Mouse (Mus musculus) 3134 (cell line): ENCODE measurements at regions not wholly inside any gene's neighbourhood (a gene's known extent, or its start where the extent isn't known, plus 50 kb on each side); places are given as distances from the start of the nearest gene placed in this dataset.

Experiments used
- DNase-seq: peaks from one replicate; pipeline ENCODE4 v3.0.0-alpha.2; 2011; ENCODE audit warnings: low spot score; ENCODE audit not compliant: insufficient read length; ENCODE audit errors: extremely low read depth

GRCm38 (mm10) chr13:29027146-29027545 lies 73.6 kb upstream of the Sox4 start:
- DNase-seq: no peak

- no peak for DNase-seq
Measured at GRCm38 (mm10) chr13:29023486-29023885, 70.0 kb upstream of the Sox4 start.

DNA sequence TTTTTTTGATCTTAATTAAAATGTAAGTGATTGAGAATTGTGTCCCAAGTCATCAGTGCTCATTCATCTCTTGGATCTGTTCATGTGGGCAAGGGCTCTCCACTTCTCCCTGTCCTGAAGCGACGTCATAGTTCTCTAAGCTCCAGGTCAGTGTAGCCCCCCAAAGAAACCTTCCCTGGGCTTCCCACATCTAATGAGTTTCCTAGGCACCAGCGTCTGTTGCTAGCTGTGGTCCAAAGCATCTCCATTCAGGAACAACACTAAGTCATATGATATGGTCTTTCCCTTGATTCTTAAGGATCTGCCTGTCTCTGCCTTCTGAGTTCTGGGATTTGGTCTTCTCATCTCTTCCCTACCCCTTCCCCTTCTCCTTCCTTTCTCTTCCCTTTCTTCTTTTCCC lies 66.3 kb upstream of the Sox4 start:
- no peak for DNase-seq

GRCm38 (mm10) chr13:29016145-29016651 lies 62.7 kb upstream of the Sox4 start:
- DNase-seq: peak; percentile 7

GRCm38 (mm10) chr13:29015605-29015994 lies 62.1 kb upstream of the Sox4 start:
- DNase-seq: no peak

- no peak for DNase-seq
Measured at GRCm38 (mm10) chr13:29014827-29015604, 61.5 kb upstream of the Sox4 start.

DNA sequence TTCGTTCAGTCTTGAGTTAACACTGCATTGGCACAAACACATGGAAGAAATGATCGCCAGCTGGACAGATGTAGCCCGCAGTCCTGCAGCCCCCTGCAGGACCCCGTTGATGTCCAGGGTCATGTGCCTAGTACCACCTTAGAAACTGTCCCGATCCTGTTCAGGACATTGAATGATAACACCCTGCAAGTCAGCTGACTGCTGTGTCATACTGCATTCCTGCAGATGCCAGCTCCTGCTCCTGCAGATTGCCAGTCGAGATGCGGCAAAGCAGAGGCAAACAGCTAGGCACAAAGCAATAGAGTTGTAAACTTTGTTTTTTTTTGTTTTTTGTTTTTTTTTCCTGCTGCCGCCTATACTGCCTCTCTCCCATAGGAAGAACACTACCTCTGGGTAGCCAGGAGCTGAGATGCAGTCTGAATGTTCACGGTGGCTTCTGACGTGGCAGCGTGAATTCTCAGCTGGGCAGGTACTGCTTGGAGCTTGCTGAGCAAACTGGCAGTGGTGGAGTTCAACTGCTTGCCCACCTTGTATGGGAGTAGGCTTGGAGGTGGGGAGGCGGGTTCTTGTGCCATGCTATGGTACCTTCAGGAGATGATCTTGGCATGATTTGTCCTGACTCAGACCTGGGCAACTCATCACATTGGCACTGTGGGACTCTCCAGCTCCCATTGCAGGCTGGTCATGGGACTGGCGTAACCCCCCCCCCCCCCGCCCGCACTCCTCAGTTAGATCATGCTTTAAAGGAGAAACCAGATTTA lies 60.7 kb upstream of the Sox4 start:
- DNase-seq: no peak

DNA sequence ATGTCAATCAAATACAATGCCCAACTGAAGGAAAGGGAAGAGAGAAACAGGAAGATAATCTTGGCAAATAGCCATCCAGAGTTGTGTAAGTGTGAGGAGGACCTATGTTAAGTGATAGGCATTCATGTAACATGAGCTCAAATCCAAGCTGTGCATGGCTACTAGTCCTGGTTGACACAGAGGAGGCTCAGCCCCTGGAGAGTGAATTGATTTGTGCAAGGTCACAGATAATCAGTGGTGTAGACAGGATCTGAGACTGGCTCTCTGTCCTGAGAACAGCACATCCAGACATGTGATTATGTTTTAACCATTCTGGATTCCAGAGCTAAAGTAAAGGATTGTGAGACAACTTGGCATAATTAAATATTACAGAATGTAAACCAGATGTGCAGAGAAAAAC lies 53.0 kb upstream of the Sox4 start:
- no peak for DNase-seq
